Mouse (Mus musculus) cerebellum, adult 2 months (tissue): ENCODE data around the gene Lemd2.

Experiments used
- CTCF ChIP-seq: fragments of 200-500 bp; IDR thresholded peaks from 2 replicates; pipeline ENCODE4 v1.5.1; 2011; ENCODE audit warnings: low read depth, mild to moderate bottlenecking, control low read depth, low read length, moderate library complexity, borderline replicate concordance; ENCODE audit not compliant: insufficient read depth
- POLR2A ChIP-seq: fragments of 200-500 bp; IDR thresholded peaks from 2 replicates; pipeline ENCODE4 v1.6.1; 2011; ENCODE audit warnings: low read length, control low read depth, borderline replicate concordance; ENCODE audit not compliant: insufficient read depth

DNA sequence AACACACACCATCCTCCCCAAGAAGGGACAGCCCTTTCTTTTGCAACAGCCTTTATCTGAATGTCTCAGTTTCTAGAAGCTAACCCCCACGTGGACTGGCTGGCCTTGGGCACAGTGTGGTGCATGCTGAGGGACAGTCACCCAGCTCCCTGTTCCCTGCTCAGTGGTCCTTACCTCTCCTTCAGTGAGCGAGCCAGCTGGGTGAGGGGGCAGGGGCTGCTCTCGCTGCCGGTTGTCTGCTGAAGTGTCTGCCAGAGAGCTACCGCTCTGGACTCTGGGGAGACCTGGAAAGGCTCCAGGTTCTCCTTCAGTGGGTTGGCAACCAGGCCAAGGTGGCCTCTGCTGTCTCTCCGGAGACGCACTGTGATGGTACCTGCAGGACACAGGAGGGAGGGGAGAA is 53.4 kb downstream of the Lemd2 start:
- TF ChIP-seq CTCF (no peak), POLR2A (no peak)
